Comparison of ENCODE assay signal across 8 mouse cellular contexts in the genomic region with DNA sequence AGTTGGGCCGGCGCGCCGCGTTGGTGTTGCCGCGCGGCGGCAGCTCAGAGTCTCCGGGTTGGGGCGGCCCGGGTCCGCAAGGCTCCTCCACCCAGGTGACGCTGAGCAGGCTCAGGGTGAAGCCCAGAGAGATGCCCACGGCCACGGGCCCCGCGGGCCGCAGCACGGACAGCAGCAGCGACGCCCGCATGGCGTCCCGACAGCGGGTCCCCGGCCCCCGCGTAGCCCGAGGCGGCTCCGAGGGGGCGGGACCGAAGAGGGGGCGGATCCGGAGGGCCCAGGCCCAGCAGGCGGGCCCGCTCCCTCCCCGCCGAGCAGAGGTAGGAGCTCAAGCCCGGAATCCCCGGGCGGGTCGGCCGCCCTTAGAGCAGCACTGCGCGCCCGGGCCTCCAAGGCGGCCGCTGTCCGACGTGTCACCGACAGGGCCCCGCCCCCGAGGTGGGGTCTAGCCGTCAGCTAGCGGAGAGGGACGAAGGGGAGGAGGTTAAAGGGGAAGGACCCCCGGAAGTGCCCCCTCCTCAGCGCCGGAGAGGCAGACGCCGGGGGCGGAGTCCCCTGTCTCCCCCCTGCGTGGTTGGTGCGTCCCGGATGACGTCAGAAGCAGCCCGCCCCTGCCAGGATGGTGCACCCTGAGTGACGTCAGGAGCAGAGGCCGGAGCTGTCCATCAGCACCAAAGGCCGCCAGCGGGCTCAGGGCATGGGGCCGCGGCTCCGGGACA. TPM values are rescaled to one million over a fixed set of nuclear protein-coding genes. Genes with fewer than 3 reads are reported as not detected.
DNase-seq lines count a peak whose midpoint lies in the region; ATAC-seq lines count a peak whose summit lies in the region.

A gene (minus strand): TSS at position 392 of the 719 bp plus-strand sequence.
A gene (plus strand): TSS at position 617 of the 719 bp plus-strand sequence.

- peaks cover 55% of the 10 kb centered on the region for H3K4me1 ChIP-seq in hindbrain, embryonic 15.5 days (replicated peaks)

- H3K27ac ChIP-seq in hindbrain, embryonic 15.5 days (replicated peaks) = peak within 1 kb of the TSS; percentile 92

- peak within 1 kb of the TSS; percentile 95 for H3K4me3 ChIP-seq in hindbrain, embryonic 15.5 days

- peak; percentile 90 for ATAC-seq in hindbrain, embryonic 15.5 days (ENCODE audit: low FRiP score, low read depth)

- H3K36me3 ChIP-seq in hindbrain, embryonic 15.5 days = peaks cover 21% of the 10 kb centered on the region

- DNase-seq in WW6 (ENCODE audit: low read depth, low spot score) = peak; percentile 91
- DNase-seq in cerebellum, postnatal 36 days = peak; percentile 96 to 97
- peak; percentile 98 for DNase-seq in frontal cortex, postnatal 36 days (ENCODE audit: low spot score in 2 of 2)
- peak; percentile 98 to 99 for DNase-seq in layer of hippocampus, postnatal 36 days
- peak; percentile 96 for DNase-seq in lung, postnatal 25 days (ENCODE audit: low spot score)
- peak; percentile 98 for DNase-seq in retina, embryonic 14.5 days (ENCODE audit: low spot score)
- peak; percentile 97 for DNase-seq in thymus, postnatal 36 days

- H3K27me3 ChIP-seq in hindbrain, embryonic 15.5 days = 0 out of 2 replicates have a peak, but pooled peaks cover 8% of the 10 kb centered on the region

- peak within 1 kb of the TSS; percentile 84 for H3K4me2 ChIP-seq in hindbrain, embryonic 15.5 days

- H3K9me3 ChIP-seq in hindbrain, embryonic 15.5 days = no peaks in the 10 kb centered on the region

- H3K9ac ChIP-seq in hindbrain, embryonic 15.5 days = peak within 1 kb of the TSS; percentile 91

- WGBS in hindbrain, embryonic 15.5 days = under 1% methylated on average over 67 of the region's 76 CpGs

RNA-seq across cellular contexts. Expression of the first gene that starts in this region (rescaled TPM):
- 46.1 and 53.4 TPM in 2 replicates for polyA plus RNA-seq in hindbrain, embryonic 15.5 days (2015; fragmentation: Nextera tagmentation; extraction: Ambion mirVana)
- total RNA-seq in layer of hippocampus, postnatal 36 days (2021) = 10 to 100 TPM; 76.8 to 82.8 TPM

RNA-seq across cellular contexts. Expression of the second gene that starts in this region (rescaled TPM):
- polyA plus RNA-seq in hindbrain, embryonic 15.5 days (2015; fragmentation: Nextera tagmentation; extraction: Ambion mirVana) = 45.2 and 49.9 TPM in 2 replicates
- 10 to 100 TPM; 68.8 to 71.4 TPM for total RNA-seq in layer of hippocampus, postnatal 36 days (2021)

Comparison
In these comparisons a context has a peak if more than half of its experiments do, and no peak if none do; other contexts are left out.
1. Peak in every context shown above with its lines: DNase-seq, ATAC-seq, H3K4me3 ChIP-seq and H3K27ac ChIP-seq.